Mouse (Mus musculus) kidney, adult 2 months (tissue): ENCODE measurements at regions not wholly inside any gene's neighbourhood (a gene's known extent, or its start where the extent isn't known, plus 50 kb on each side); places are given as distances from the start of the nearest gene placed in this dataset.

ENCODE experiments used
- CTCF ChIP-seq: fragments of 200-500 bp; conservative IDR thresholded peaks from 2 replicates; pipeline ENCODE4 v1.5.1; 2011; ENCODE audit warnings: low read depth, mild to moderate bottlenecking, control low read depth, low read length, moderate library complexity, mixed read lengths; ENCODE audit not compliant: insufficient read depth, insufficient read length
- POLR2A ChIP-seq: fragments of 200-500 bp; IDR thresholded peaks from one replicate; pipeline ENCODE4 v1.6.1; 2011; ENCODE audit warnings: low read depth, low read length, control low read depth

- TF ChIP-seq CTCF = no peak
- no peak for TF ChIP-seq POLR2A
Measured at GRCm38 (mm10) chr4:22300206-22300605, 57.1 kb upstream of the Fbxl4 start.
